Mouse (Mus musculus) limb, embryonic 15.5 days (tissue): ENCODE measurements around the gene Egflam. TPM values are rescaled to one million over a fixed set of nuclear protein-coding genes. Genes with fewer than 3 reads are reported as not detected.

Source experiments
- ATAC-seq: fragments of 200-750 bp; cut with Nextera tagmentation; 2 replicates; pipeline ENCODE4 v1.8.0; 2017; ENCODE audit warnings: low read depth, moderate TSS enrichment; ENCODE audit not compliant: insufficient number of reproducible peaks, low FRiP score, low TSS enrichment
- H3K27ac ChIP-seq: fragments of 300-500 bp; sonication (generic); 2 replicates; pipeline ENCODE4 v1.5.1; 2015; ENCODE audit warnings: moderate library complexity, mild to moderate bottlenecking, inconsistent platforms
- H3K27me3 ChIP-seq: fragments of 300-500 bp; sonication (generic); 2 replicates; pipeline ENCODE4 v1.6.1; 2015; ENCODE audit warnings: inconsistent platforms
- H3K36me3 ChIP-seq: fragments of 300-500 bp; sonication (generic); 2 replicates; pipeline ENCODE4 v1.6.1; 2015; ENCODE audit warnings: inconsistent platforms
- H3K4me1 ChIP-seq: fragments of 300-500 bp; sonication (generic); 2 replicates; pipeline ENCODE4 v1.6.1; 2015; ENCODE audit warnings: inconsistent platforms
- H3K4me2 ChIP-seq: fragments of 300-500 bp; sonication (generic); 2 replicates; pipeline ENCODE4 v1.6.1; 2015; ENCODE audit warnings: mild to moderate bottlenecking, inconsistent platforms
- H3K4me3 ChIP-seq: fragments of 300-500 bp; sonication (generic); 2 replicates; pipeline ENCODE4 v1.5.1; 2015; ENCODE audit warnings: mild to moderate bottlenecking, inconsistent platforms
- H3K9ac ChIP-seq: fragments of 300-500 bp; sonication (generic); 2 replicates; pipeline ENCODE4 v1.6.1; 2015; ENCODE audit warnings: inconsistent platforms
- H3K9me3 ChIP-seq: fragments of 300-500 bp; sonication (generic); 2 replicates; pipeline ENCODE4 v1.6.1; 2016; ENCODE audit warnings: inconsistent platforms
- WGBS: fragments of 180-500 bp; shearing (Covaris S2); methylation state at CpG from one replicate; pipeline ENCODE4 v1.1.7; 2015; 5-methylcytosine and 5-hydroxymethylcytosine counted together
- polyA plus RNA-seq: library from polyadenylated mRNA; unstranded; fragments of >200 nt; fragmentation: Nextera tagmentation; extraction: Ambion mirVana; gene quantifications from 2 replicates; pipeline ENCODE4 v1.2.1, GENCODE M21; 2015

Gene Egflam
- polyA plus RNA-seq, 1 experiment from 2014 or later = 14.8 TPM

GRCm38 (mm10) chr15:7160321-7160720 lies 237.9 kb downstream of the Egflam start:
- Histone ChIP-seq H3K9me3 (no peaks in the 10 kb centered on the region), H3K4me3 (no peak overlapping the region), H3K4me2 (no peak overlapping the region), H3K4me1 (0 out of 2 replicates have a peak, but pooled peaks cover 2% of the 10 kb centered on the region), H3K27ac (no peak overlapping the region), H3K27me3 (no peaks in the 10 kb centered on the region), H3K36me3 (peaks cover 36% of the 10 kb centered on the region), H3K9ac (no peak overlapping the region)
- 80% methylated on average over 8 of the region's 8 CpGs for WGBS
- ATAC-seq = no peak

- 0 out of 2 replicates have a peak, but pooled peaks cover 2% of the 10 kb centered on the region for H3K4me1 ChIP-seq
- H3K4me3 ChIP-seq = no peak overlapping the region
- no peaks in the 10 kb centered on the region for H3K9me3 ChIP-seq
- no peak overlapping the region for H3K9ac ChIP-seq
- no peak overlapping the region for H3K4me2 ChIP-seq
- peaks cover 36% of the 10 kb centered on the region for H3K36me3 ChIP-seq
- ATAC-seq = no peak
- no peaks in the 10 kb centered on the region for H3K27me3 ChIP-seq
- WGBS = 92% methylated on average over 9 of the region's 9 CpGs
- H3K27ac ChIP-seq = no peak overlapping the region
Observed at GRCm38 (mm10) chr15:7159869-7160268, 238.3 kb downstream of the Egflam start.

- Histone ChIP-seq H3K27ac (no peak overlapping the region), H3K4me2 (no peak overlapping the region), H3K4me1 (no peaks in the 10 kb centered on the region; the same call in 1 of the 2 replicates), H3K36me3 (peaks cover 36% of the 10 kb centered on the region), H3K27me3 (no peaks in the 10 kb centered on the region), H3K9ac (no peak overlapping the region), H3K4me3 (no peak overlapping the region), H3K9me3 (no peaks in the 10 kb centered on the region)
- ATAC-seq = no peak
- WGBS = 83% methylated on average over 6 of the region's 6 CpGs
Observed at GRCm38 (mm10) chr15:7157658-7158057, 240.5 kb downstream of the Egflam start.
